Mouse (Mus musculus): Measurements from ENCODE around the gene Tarsl2.

Tarsl2 gene

DNA sequence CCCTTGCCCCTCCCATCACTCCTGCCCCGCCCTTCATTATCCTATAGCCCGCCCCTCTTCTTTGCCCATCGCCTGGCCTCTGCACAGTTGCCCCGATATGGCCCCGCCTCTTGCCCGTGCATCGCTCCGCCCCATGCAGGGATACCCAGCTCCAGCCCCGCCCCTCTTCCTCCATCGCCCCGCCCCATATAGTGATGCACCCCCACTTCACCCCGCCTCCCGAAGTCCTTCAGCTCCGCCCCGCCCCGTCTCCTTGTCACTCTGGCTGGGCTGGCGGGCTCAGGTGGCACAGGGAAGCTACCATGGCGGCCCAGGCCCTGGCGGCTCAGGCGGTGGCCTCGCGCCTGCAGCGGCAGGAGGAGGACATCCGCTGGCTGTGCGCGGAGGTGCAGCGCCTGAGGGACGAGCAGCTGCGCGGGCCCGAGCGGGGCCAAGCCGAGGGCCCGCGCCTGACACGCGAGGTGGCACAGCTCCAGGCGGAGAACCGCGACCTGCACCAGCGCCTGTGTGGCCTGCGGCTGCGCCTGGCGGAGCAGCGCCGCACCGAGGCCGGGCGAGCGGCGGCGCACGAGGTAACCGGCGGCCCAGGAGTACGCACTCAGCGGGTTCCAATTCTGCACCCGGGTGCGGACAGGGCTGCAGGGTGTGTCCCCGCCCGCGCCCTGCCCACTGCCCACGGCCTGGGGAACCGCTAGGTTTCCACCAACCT, at the start of gene Tarsl2:
Tarsl2 (plus strand) TSS at position 256 of the 709 bp plus-strand sequence.
- in situ Hi-C loops (cut with MboI; ENCODE audit: low pct_unique_long_range_greater_than_20kb in 1 of 2, low sequenced_read_pairs in 2 of 2, unreplicated experiment in 1 of 2) = loop anchor here in 1 of 2 experiments (25.0 kb wide), 2 partner anchors 357 to 682 kb away; no protein-coding TSS in a partner anchor

DNA sequence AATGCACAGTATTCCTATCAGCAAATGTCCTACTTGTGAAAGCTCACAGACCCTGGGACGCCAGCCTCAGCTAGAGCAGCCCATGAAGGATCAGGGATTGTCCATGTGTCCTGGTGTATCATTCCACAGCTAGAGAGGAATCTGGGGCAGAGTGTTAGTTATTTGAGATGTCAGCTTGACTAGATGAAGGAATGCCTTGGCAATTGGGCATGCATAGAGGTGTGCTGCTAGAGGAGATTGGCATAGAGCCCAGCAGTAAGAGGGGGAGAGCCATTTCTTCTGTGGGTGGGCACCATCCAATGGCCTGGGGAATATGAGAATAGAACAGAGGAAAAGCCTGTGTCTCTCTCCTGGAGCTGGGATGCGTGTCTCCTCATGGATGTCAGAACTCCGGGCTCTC, 38.6 kb upstream of the Tarsl2 start:
- in situ Hi-C loops (cut with MboI; ENCODE audit: low pct_unique_long_range_greater_than_20kb in 1 of 2, low sequenced_read_pairs in 2 of 2, unreplicated experiment in 1 of 2) = no loop called here

DNA sequence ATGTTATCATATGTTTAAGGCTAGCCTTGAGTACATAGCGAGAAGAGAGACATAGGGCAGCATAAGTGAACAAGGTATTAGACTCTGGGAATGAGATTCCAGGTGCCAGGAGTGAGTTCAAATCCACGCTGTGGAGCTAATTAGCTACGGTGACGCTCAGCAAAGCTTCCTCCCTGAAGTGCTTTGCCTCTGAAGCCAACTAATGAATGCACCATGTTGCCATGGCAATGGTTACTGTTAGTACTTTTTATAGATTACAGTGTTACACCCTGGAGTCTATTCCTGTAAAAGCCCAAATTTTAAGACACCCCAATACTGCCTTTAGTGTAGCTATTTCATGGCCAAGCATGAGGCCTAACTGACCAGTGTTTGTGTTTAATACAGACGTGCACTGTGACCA, 37.7 kb upstream of the Tarsl2 start:
- in situ Hi-C loops (cut with MboI; ENCODE audit: low pct_unique_long_range_greater_than_20kb in 1 of 2, low sequenced_read_pairs in 2 of 2, unreplicated experiment in 1 of 2) = no loop called here

DNA sequence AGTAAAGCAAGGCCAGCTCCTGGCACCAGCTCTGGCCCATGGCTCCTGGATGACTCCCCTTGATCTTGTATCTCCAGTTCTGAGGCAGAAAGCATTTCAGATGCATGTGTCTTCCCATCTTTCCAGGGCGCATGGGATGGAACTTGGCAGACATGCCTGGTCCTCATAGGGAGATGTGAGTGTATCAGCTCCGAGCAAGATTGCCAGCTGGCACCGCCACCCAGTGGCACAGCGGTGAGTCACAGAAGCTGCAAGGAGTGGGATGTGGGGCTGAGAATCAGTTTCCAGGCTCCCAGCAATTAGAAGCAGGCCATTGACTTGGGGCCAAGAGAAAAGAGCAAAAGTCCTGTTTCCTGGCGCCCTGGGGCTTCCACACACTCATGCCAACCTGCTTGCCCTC, 34.5 kb upstream of the Tarsl2 start:
- in situ Hi-C loops (cut with MboI; ENCODE audit: low pct_unique_long_range_greater_than_20kb in 1 of 2, low sequenced_read_pairs in 2 of 2, unreplicated experiment in 1 of 2) = no loop called here

DNA sequence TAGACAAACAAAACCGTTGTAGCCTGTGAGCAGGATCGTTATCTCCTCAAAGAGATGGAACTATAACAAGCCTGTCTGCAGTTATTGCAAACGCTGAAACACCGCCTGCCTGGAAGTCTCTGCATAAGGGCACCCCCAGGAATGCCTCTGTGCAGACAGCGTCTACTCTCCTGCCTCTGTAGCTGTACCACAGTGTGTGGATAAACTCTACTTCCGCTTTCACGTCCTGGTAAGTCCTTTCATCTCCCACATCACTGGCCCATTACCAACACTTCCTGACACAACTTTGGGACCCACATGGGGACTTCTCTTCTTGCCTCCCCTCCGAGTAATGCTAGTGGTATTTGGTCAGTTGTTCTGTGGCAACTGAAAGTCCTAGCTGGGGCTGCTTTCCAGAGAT, 34.0 kb upstream of the Tarsl2 start:
- in situ Hi-C loops (cut with MboI; ENCODE audit: low pct_unique_long_range_greater_than_20kb in 1 of 2, low sequenced_read_pairs in 2 of 2, unreplicated experiment in 1 of 2) = no loop called here

DNA sequence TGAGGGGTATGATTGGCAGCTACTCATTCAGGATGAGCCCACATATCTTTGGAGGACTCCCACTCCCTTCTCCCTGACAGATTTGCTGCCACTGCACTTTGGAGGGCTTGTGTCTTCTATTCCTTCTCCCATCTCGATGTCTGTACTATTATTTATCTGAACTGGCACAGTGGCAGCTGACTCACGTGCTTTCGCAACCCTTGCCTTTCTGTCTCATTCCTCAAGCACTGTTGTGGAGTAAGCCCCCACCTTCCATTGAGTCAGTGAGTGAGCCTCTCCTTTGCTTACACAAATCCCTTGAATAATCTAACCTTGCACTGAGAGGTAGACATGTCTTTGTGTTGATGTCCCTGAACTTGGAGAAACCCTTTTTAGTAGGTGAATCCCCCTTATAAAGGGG, 33.4 kb upstream of the Tarsl2 start:
- in situ Hi-C loops (cut with MboI; ENCODE audit: low pct_unique_long_range_greater_than_20kb in 1 of 2, low sequenced_read_pairs in 2 of 2, unreplicated experiment in 1 of 2) = no loop called here

DNA sequence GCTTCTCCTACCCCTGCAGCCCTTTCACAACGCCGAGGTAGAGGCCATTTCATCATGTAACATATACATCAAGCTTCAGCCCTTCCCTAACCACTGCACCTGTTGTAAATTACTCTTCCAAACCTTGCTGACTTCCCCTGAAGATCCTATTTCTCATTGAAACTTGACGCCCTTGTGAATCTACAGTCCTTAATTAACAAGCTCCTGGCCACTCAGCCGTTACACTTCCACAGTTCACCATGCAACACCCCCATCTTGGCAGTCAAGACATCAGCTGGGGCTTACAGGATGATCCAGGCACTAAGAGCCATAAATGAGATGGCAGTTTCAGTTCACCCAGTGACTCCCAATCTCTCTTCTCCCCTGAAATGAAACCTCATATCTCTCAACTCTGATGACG, 31.0 kb upstream of the Tarsl2 start:
- in situ Hi-C loops (cut with MboI; ENCODE audit: low pct_unique_long_range_greater_than_20kb in 1 of 2, low sequenced_read_pairs in 2 of 2, unreplicated experiment in 1 of 2) = no loop called here

DNA sequence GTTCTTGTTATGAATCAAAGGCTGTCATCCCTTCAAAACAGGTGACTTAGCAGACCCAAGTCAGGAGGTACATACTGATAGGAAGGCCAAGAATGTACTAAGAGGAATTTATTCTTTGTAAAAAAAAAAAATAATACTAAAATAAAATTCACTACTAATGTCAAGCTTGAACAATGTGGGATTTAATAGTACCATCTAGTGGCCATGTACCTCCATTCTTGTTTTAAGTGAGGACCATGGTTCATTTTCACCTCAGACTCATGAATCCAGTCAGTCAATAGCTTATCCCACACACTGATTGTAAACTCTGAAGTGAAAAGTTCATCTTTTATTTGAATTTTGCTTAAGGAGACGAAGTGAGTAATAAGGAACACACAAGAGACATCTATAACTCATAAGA, 25.9 kb upstream of the Tarsl2 start:
- in situ Hi-C loops (cut with MboI; ENCODE audit: low pct_unique_long_range_greater_than_20kb in 1 of 2, low sequenced_read_pairs in 2 of 2, unreplicated experiment in 1 of 2) = no loop called here

DNA sequence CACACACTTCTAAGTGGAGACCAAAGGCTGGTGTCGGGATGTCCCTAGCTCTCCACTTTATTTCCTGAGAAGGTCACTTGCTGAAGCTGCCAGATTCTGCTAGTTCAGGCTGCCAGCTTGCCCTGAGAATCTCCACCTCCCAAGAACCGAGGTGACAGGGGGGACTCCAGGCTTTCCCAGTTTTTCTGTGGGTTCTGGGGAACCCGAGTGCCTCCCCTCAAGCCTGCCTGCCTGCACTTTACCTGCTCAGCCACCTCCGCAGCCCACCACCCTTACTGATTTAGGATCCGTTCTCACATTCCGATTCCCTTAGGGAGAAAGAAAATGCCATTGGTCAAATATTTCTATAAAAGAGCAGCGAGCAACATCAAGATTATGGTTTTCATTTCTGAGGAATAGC, 24.0 kb upstream of the Tarsl2 start:
- in situ Hi-C loops (cut with MboI; ENCODE audit: low pct_unique_long_range_greater_than_20kb in 1 of 2, low sequenced_read_pairs in 2 of 2, unreplicated experiment in 1 of 2) = no loop called here

DNA sequence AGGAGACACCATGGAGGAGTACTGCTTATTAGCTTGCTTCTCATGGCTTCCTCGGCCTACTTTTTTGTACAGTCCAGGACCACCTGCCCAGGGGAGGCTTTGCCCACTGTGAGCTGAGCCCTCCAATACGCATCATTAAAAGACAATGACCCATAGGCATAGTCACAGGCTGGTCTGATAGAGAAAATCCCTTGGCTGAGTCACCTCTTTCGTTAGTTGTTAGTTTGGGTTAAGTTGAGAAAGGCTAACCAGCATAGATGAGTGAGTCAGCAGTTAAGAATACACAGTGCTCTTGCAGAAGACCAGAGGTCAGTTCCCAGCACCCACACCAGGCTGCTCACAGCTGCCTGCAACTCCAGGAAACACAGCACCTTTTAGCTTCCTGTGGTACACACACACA, 21.4 kb upstream of the Tarsl2 start:
- in situ Hi-C loops (cut with MboI; ENCODE audit: low pct_unique_long_range_greater_than_20kb in 1 of 2, low sequenced_read_pairs in 2 of 2, unreplicated experiment in 1 of 2) = no loop called here

DNA sequence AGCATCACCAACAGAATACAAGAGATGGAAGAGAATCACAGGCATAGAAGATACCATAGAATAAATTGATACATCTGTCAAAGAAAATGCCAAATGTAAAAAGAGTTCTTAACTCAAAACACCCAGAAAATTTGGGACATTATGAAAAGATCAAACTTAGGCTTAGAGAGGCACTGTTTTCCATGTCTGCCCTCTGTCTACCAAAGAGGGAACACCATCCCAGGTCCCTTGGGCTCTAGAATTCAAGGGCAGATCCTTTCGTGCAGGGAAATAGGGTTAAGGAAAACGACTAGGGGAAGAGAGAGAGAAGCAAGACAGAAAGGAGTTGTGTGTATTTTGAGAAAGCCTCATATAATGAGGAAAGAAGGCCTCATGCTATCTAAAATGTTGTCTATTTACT, 19.2 kb upstream of the Tarsl2 start:
- in situ Hi-C loops (cut with MboI; ENCODE audit: low pct_unique_long_range_greater_than_20kb in 1 of 2, low sequenced_read_pairs in 2 of 2, unreplicated experiment in 1 of 2) = loop anchor here in 1 of 2 experiments (25.0 kb wide), 2 partner anchors 338 to 663 kb away; no protein-coding TSS in a partner anchor

DNA sequence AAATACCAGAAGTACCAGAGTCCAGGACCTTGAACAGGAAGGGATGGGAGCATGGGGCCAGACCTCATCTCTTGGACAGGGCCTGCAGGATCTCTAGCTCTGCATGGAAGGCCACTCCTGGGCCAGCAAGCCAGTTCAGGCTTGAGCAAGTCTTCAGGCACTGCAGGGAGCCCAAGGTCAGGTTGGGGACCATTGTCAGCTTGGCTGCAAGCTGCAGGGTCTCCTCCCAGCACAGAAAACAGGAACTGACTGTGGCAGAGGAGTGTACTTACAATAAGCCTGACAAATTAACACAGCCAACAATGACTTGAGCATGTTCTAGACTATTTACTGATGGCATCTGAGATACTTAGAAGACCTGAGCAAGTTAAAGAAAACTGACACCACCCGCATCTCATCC, 14.9 kb upstream of the Tarsl2 start:
- in situ Hi-C loops (cut with MboI; ENCODE audit: low pct_unique_long_range_greater_than_20kb in 1 of 2, low sequenced_read_pairs in 2 of 2, unreplicated experiment in 1 of 2) = loop anchor here in 1 of 2 experiments (25.0 kb wide), 2 partner anchors 343 to 668 kb away; no protein-coding TSS in a partner anchor

DNA sequence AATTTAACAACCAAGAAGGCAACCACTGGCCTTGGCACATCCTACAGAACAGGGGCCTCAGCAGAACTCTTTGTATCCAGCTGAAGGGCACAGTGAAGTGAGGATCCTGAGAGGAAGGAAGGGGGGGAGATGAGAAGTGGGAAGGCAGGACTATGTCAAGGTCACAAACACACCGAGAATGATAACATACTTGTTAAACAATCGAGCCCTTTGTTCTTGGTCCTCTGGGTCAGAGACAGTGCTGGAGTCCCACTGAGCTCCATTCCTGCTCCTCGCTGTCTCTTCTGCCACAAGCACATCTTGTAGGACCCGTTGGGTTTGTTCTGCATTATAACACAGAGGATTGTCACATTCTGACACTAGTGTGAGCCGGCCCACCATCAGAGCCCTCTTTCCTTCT, 14.0 kb upstream of the Tarsl2 start:
- in situ Hi-C loops (cut with MboI; ENCODE audit: low pct_unique_long_range_greater_than_20kb in 1 of 2, low sequenced_read_pairs in 2 of 2, unreplicated experiment in 1 of 2) = loop anchor here in 1 of 2 experiments (25.0 kb wide), 2 partner anchors 343 to 668 kb away; no protein-coding TSS in a partner anchor

DNA sequence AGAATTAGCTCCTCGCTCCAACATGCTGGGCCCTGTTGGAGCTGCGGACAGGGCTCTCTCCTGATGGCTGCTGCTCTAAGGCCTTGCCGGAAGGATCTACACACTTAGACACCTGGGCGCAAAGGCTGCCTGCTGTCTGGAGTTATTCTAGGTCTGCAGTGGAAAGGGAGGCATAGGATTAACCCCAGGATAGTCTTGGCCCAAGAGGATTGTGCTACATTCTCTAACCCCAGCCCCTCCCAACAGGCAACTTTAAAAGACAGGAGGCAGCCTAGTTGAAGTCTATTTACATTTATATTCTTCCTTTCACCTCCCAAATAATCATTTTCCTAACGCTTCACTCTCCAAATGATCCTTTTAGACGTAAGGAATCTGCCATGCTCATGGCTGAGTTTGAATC, 8.9 kb upstream of the Tarsl2 start:
- in situ Hi-C loops (cut with MboI; ENCODE audit: low pct_unique_long_range_greater_than_20kb in 1 of 2, low sequenced_read_pairs in 2 of 2, unreplicated experiment in 1 of 2) = loop anchor here in 1 of 2 experiments (25.0 kb wide), 2 partner anchors 349 to 674 kb away; no protein-coding TSS in a partner anchor

DNA sequence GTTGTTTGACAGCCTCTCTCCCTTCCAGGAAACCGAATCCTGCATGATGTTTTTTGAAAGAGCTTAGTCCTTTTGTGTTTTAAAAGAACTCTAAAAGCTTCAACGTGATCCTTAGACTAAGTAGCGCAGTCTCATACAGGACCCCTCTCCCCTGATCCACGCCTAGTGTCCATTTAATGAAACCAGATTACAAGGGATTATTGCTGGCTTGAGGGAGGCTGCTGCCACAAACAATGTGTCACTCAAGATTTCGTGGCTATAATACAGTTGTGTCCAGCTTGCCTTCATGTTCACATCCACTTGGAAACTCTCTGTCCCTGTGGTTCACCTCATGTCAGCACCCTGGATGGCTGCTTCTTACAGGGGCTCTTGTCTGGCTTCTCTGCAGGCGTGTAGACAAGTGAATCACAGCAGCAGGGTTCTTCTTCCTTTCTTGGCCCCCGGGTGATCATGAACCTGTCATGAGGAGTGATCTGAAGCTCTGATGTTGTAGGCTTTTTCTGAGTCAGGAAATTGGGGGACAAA, 8.3 kb upstream of the Tarsl2 start:
- in situ Hi-C loops (cut with MboI; ENCODE audit: low pct_unique_long_range_greater_than_20kb in 1 of 2, low sequenced_read_pairs in 2 of 2, unreplicated experiment in 1 of 2) = loop anchor here in 1 of 2 experiments (25.0 kb wide), 2 partner anchors 349 to 674 kb away; no protein-coding TSS in a partner anchor

DNA sequence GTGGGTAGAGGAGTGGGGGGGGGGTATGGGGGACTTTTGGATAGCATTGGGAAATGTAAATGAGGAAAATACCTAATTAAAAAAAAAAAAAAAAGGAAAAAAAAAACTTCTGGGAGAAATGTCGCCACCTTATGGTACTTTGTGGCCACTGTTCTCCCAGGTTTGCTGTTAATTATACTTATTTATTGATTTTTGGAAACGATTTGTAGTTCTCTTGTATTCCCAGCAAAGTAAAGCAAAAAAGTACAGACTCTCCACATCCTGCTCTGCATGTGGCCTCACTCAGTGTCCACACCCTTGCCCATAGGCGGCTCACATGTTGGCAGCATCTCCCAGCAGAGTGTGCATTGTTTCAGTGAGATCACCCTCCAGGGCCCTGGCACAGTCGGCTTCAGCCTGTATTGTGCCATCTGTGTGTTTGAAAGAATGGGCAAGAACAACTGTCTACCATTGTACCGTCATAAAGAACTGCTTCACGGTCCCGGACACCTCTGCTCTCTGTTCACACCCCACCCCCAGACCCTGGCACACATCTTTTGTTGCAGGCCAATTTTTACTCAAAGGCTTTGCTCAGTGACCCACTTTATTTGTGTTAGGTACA, 6.4 kb upstream of the Tarsl2 start:
- in situ Hi-C loops (cut with MboI; ENCODE audit: low pct_unique_long_range_greater_than_20kb in 1 of 2, low sequenced_read_pairs in 2 of 2, unreplicated experiment in 1 of 2) = loop anchor here in 1 of 2 experiments (25.0 kb wide), 2 partner anchors 351 to 676 kb away; no protein-coding TSS in a partner anchor

DNA sequence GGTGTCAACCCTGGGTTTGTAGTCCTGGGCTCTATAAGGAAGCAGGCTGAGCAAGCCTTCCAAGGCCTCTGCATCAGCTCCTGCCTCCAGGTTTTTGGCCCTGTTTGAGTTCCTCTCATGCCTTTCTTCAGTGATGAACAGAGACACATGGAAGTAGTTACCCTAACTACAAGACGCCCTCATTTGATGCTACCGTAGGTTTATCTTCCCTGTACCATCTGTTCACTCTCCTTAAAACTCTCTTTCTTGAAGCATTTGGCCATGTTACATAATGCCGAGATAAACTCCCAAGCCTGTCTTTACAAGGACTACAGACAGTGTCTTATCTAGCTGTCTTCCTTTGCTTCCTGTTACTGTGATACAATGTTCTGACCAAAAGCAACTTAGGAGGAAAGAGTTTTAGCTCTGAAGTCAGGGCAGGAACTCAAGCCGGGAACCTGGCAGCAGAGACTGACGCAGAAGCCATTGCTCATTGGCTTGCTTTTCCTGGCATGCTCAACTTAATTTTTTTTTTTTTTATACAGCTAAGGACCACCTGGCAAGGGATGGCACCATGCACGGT, 4.8 kb upstream of the Tarsl2 start:
- in situ Hi-C loops (cut with MboI; ENCODE audit: low pct_unique_long_range_greater_than_20kb in 1 of 2, low sequenced_read_pairs in 2 of 2, unreplicated experiment in 1 of 2) = loop anchor here in 1 of 2 experiments (25.0 kb wide), 2 partner anchors 353 to 678 kb away; no protein-coding TSS in a partner anchor

DNA sequence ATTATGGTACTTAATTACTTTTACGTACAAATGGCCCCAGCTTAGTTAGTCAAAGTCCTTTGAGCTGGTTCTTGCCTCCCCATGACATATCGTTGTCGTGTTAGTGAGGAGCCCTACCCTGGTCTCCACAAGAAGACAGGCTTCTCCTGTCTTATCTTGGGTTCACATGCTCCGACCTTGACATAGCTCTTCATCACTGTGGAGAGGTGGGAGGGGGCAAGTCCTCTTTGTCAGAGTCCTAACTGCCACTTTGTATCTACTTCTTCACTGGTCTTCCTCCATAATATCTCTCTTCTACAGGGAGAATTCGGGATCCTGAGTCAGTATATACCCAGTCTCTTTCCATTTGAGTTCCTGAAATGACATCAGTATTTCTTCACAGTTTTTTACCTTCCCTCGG, 4.0 kb upstream of the Tarsl2 start:
- in situ Hi-C loops (cut with MboI; ENCODE audit: low pct_unique_long_range_greater_than_20kb in 1 of 2, low sequenced_read_pairs in 2 of 2, unreplicated experiment in 1 of 2) = loop anchor here in 1 of 2 experiments (25.0 kb wide), 2 partner anchors 353 to 678 kb away; no protein-coding TSS in a partner anchor
